18 mouse cellular contexts compared by ENCODE assay signal in genomic region chr11:70075581-70075980, GRCm38 (mm10). TPM values are rescaled to one million over a fixed set of nuclear protein-coding genes. Genes with fewer than 3 reads are reported as not detected.
DNase-seq lines count a peak whose midpoint lies in the region; ATAC-seq lines count a peak whose summit lies in the region.
"Had no signal": no experiment of that assay in that cellular context is flagged by ENCODE, and none has a peak within 500 bp of the region (broad histone marks: within the 10 kb centered on the region; RNA-seq: fewer than 3 reads in every experiment).

No protein-coding gene starts in this region.

- peaks cover 13% of the 10 kb centered on the region; the same call in 1 of the 2 replicates for H3K27me3 ChIP-seq in liver, embryonic 12.5 days (replicated peaks)
- H3K27me3 ChIP-seq: embryonic facial prominence, embryonic 12.5 days had no signal

- H3K4me2 ChIP-seq in liver, embryonic 12.5 days = peak overlapping the region; percentile 53

- H3K4me3 ChIP-seq in liver, embryonic 12.5 days = no peak overlapping the region
- H3K4me3 ChIP-seq: embryonic facial prominence, embryonic 12.5 days; limb, embryonic 10.5 days had no signal

- ATAC-seq in liver, embryonic 12.5 days = peak; percentile 89
- ATAC-seq: inflammation-experienced regulatory T-cells, adult 6 months; midbrain, embryonic 16.5 days had no signal

- H3K27ac ChIP-seq in liver, embryonic 12.5 days = peak overlapping the region; percentile 93
- H3K27ac ChIP-seq: embryonic facial prominence, embryonic 12.5 days had no signal

- WGBS in liver, embryonic 12.5 days (ENCODE audit: insufficient replicate concordance) = 55% methylated on average over 6 of the region's 6 CpGs

- H3K9ac ChIP-seq in liver, embryonic 12.5 days = peak overlapping the region; percentile 33; the same call in 1 of the 2 replicates
- H3K9ac ChIP-seq: embryonic facial prominence, embryonic 12.5 days had no signal

- H3K36me3 ChIP-seq in liver, embryonic 12.5 days = no peaks in the 10 kb centered on the region
- H3K36me3 ChIP-seq: embryonic facial prominence, embryonic 12.5 days; limb, embryonic 10.5 days had no signal

- DNase-seq in spleen, adult 12 weeks (ENCODE audit: low spot score) = peak; percentile 53
- no peak for DNase-seq in spleen, adult 18-20 months
- DNase-seq in adrenal gland, postnatal 14 days = peak; percentile 72
- peak; percentile 41 for DNase-seq in yolk sac, embryonic 10.5 days (ENCODE audit: low spot score)
- DNase-seq in frontal cortex, postnatal 25 days (ENCODE audit: low spot score in 2 of 2) = no peak
- no peak for DNase-seq in layer of hippocampus, postnatal 25 days (ENCODE audit: extremely low spot score in 1 of 2, low spot score in 1 of 2)
- DNase-seq in gastrocnemius, postnatal 25 days = no peak
- DNase-seq: cerebellum, postnatal 10 days; heart, postnatal 4 days; lung, postnatal 10 days; right cerebral cortex, postnatal 25 days had no signal

- no peaks in the 10 kb centered on the region for H3K9me3 ChIP-seq in liver, embryonic 12.5 days (replicated peaks)
- H3K9me3 ChIP-seq: embryonic facial prominence, embryonic 12.5 days; limb, embryonic 10.5 days had no signal

- H3K4me1 ChIP-seq in liver, embryonic 12.5 days = peaks cover 32% of the 10 kb centered on the region

RNA-seq across cellular contexts. Expression of gene Asgr2, which starts 16.9 kb away (rescaled TPM):
- total RNA-seq in adrenal gland, postnatal 14 days (2021) = 1.9 and 30.0 TPM in 2 replicates
- polyA plus RNA-seq in liver, embryonic 12.5 days (2016; fragmentation: Nextera tagmentation; extraction: Ambion mirVana) = 4.3 and 4.8 TPM in 2 replicates
- total RNA-seq in layer of hippocampus, postnatal 25 days (2021) = not detected
- not detected for total RNA-seq in gastrocnemius, postnatal 25 days (2021)
- total RNA-seq: heart, postnatal 4 days had no signal
- polyA plus RNA-seq: embryonic facial prominence, embryonic 12.5 days; forebrain, embryonic 14.5 days; inflammation-experienced regulatory T-cells, adult 6 months; limb, embryonic 10.5 days; midbrain, embryonic 16.5 days; neural tube, embryonic 14.5 days had no signal

RNA-seq across cellular contexts. Expression of gene Asgr1, which starts 21.7 kb away (rescaled TPM):
- 2.2 and 47.3 TPM in 2 replicates for total RNA-seq in adrenal gland, postnatal 14 days (2021)
- 0.51 and 0.63 TPM in 2 replicates for polyA plus RNA-seq in liver, embryonic 12.5 days (2016; fragmentation: Nextera tagmentation; extraction: Ambion mirVana)
- total RNA-seq in layer of hippocampus, postnatal 25 days (2021) = under 1 TPM; 0.73 to 0.74 TPM
- total RNA-seq in gastrocnemius, postnatal 25 days (2021) = not detected
- total RNA-seq: heart, postnatal 4 days had no signal
- polyA plus RNA-seq: inflammation-experienced regulatory T-cells, adult 6 months; neural tube, embryonic 14.5 days had no signal

RNA-seq across cellular contexts. Expression of gene Mgl2, which starts 54.5 kb away (rescaled TPM):
- 1.8 and 3.3 TPM in 2 replicates for total RNA-seq in adrenal gland, postnatal 14 days (2021)
- 0.72 and 0.80 TPM in 2 replicates for polyA plus RNA-seq in liver, embryonic 12.5 days (2016; fragmentation: Nextera tagmentation; extraction: Ambion mirVana)
- under 1 TPM; 0.38 to 0.49 TPM for total RNA-seq in layer of hippocampus, postnatal 25 days (2021)
- total RNA-seq in gastrocnemius, postnatal 25 days (2021) = 1 to 10 TPM; 2.5 to 3.6 TPM
- polyA plus RNA-seq: embryonic facial prominence, embryonic 12.5 days; inflammation-experienced regulatory T-cells, adult 6 months had no signal

RNA-seq across cellular contexts. Expression of gene Dlg4, which starts 58.8 kb away (rescaled TPM):
- total RNA-seq in adrenal gland, postnatal 14 days (2021) = 31.9 and 37.0 TPM in 2 replicates
- polyA plus RNA-seq in liver, embryonic 12.5 days (2016; fragmentation: Nextera tagmentation; extraction: Ambion mirVana) = 2.3 and 2.7 TPM in 2 replicates
- 100 to 1,000 TPM; 857 to 887 TPM for total RNA-seq in layer of hippocampus, postnatal 25 days (2021)
- 1 to 10 TPM; 5.6 to 6.9 TPM for total RNA-seq in gastrocnemius, postnatal 25 days (2021)

Comparison
In these comparisons a context has a peak if more than half of its experiments do, and no peak if none do; other contexts are left out.
1. DNase-seq: peak in spleen, adult 12 weeks (single experiment), adrenal gland, postnatal 14 days (single experiment) and yolk sac, embryonic 10.5 days (single experiment); none in spleen, adult 18-20 months (0 of 2), frontal cortex, postnatal 25 days (0 of 2), layer of hippocampus, postnatal 25 days (0 of 2) and gastrocnemius, postnatal 25 days (single experiment).